Mouse (Mus musculus) left cerebral cortex, adult 2 months (tissue): ENCODE measurements at regions not wholly inside any gene's neighbourhood (a gene's known extent, or its start where the extent isn't known, plus 50 kb on each side); places are given as distances from the start of the nearest gene placed in this dataset.
"Not testable (repeated sequence)": the region's sequence is repeated elsewhere in the genome, so short reads cannot be mapped to it uniquely, and the experiment has no call there.

Experiments used
- DNase-seq, 2 experiments: peaks; one replicate each; pipeline ENCODE4 v3.0.0; 2021 to 2022; ENCODE audit warnings: low spot score in 2 of 2, mixed read lengths in 1 of 2; ENCODE audit errors: extremely low spot score in 1 of 2
- H3K27ac ChIP-seq: fragments of 200-600 bp; 2 replicates; pipeline ENCODE4 v1.8.1; 2022
- H3K4me3 ChIP-seq: fragments of 200-600 bp; 2 replicates; pipeline ENCODE4 v1.8.1; 2022
- CTCF ChIP-seq: fragments of 200-600 bp; IDR thresholded peaks from 2 replicates; pipeline ENCODE4 v1.8.1; 2022; ENCODE audit warnings: antibody characterized with exemption, mild to moderate bottlenecking, moderate library complexity
- intact Hi-C: fragments of 180-260 bp; cut with DNase I; formaldehyde crosslinking; loops from one replicate; pipeline ENCODE4 v1.15.1; 2025

DNA sequence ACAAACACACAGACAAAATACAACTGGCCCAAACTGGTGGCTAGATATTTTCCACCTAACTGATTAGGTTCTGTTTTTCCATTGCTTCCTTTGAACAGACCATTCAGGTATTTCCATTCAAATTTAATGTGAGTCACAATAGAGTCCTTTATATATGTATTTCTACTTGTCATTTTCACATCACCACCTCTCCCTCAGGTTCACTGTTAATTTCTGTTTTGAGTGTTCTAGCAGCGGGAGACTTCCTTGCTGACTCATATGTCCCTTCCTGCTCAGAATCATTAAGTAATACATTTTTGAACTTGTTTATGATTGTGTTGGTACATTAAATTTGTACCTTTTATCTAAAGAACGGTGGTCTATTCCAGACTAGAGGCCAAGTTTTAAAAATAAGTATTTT is 959.4 kb downstream of the Diaph2 start:
- no peak for TF ChIP-seq CTCF
- intact Hi-C loops, result no loop called here
- DNase-seq, result no peak
- Histone ChIP-seq H3K27ac (no peak overlapping the region), H3K4me3 (no peak overlapping the region)

GRCm38 (mm10) chrX:130744132-130744531 is 994.6 kb downstream of the Diaph2 start:
- intact Hi-C loops, H3K27ac ChIP-seq, DNase-seq, H3K4me3 ChIP-seq: not testable (repeated sequence)
